24 mouse cellular contexts compared by ENCODE assay signal in genomic region chr19:46558009-46558408, GRCm38 (mm10). TPM values are rescaled to one million over a fixed set of nuclear protein-coding genes. Genes with fewer than 3 reads are reported as not detected.
DNase-seq lines count a peak whose midpoint lies in the region; ATAC-seq and TF ChIP-seq lines count a peak whose summit lies in the region.
"Had no signal": no experiment of that assay in that cellular context is flagged by ENCODE, and none has a peak within 500 bp of the region (broad histone marks: within the 10 kb centered on the region; RNA-seq: fewer than 3 reads in every experiment).

No protein-coding gene starts in this region.

- 85% methylated on average over 8 of the region's 8 CpGs for WGBS in hindbrain, postnatal 0 days
- 84% methylated on average over 8 of the region's 8 CpGs for WGBS in hindbrain, embryonic 10.5 days
- WGBS in lung, postnatal 0 days: 76% methylated on average over 8 of the region's 8 CpGs

- H3K4me2 ChIP-seq in hindbrain, postnatal 0 days (ENCODE audit: low read depth, low read length): no peak overlapping the region
- H3K4me2 ChIP-seq in lung, postnatal 0 days (replicated peaks; ENCODE audit: low read depth, low read length): no peak overlapping the region
- H3K4me2 ChIP-seq: embryonic facial prominence, embryonic 12.5 days; embryonic facial prominence, embryonic 15.5 days; heart, embryonic 13.5 days; hindbrain, embryonic 12.5 days; hindbrain, embryonic 15.5 days had no signal

- peaks cover 14% of the 10 kb centered on the region; the same call in 1 of the 2 replicates for H3K36me3 ChIP-seq in hindbrain, postnatal 0 days (ENCODE audit: insufficient read depth, low read length)
- H3K36me3 ChIP-seq in hindbrain, embryonic 10.5 days: peaks cover 74% of the 10 kb centered on the region
- no peaks in the 10 kb centered on the region for H3K36me3 ChIP-seq in lung, postnatal 0 days (ENCODE audit: insufficient read depth, low read length)
- peaks cover 0 to 11% of the 10 kb centered on the region in 2 experiments; a peak in 2 of 4 replicates for H3K36me3 ChIP-seq in MEL (ENCODE audit: control insufficient read depth in 1 of 2, insufficient read depth in 2 of 2, low read length in 2 of 2)

- TF ChIP-seq RAD21 in MEL (IDR thresholded peaks at IDR 0.05; ENCODE audit: low read depth, low read length): no peak

- TF ChIP-seq POLR2A in MEL (IDR thresholded peaks at IDR 0.05; ENCODE audit: control insufficient read depth in 1 of 2, insufficient read depth in 1 of 2, low read depth in 1 of 2, low read length in 2 of 2, poor library complexity in 1 of 2): no peak

- ATAC-seq in hindbrain, postnatal 0 days: no peak
- no peak for ATAC-seq in lung, postnatal 0 days
- ATAC-seq: activated CD4-positive, CD25-positive, alpha-beta regulatory T cell, adult 4 months; forebrain, embryonic 14.5 days; forebrain, postnatal 0 days had no signal

- peaks cover 4% of the 10 kb centered on the region; the same call in 1 of the 2 replicates for H3K4me1 ChIP-seq in hindbrain, postnatal 0 days (ENCODE audit: insufficient read depth, low read length)
- H3K4me1 ChIP-seq in hindbrain, embryonic 10.5 days (replicated peaks): 0 out of 2 replicates have a peak, but pooled peaks cover 7% of the 10 kb centered on the region
- no peaks in the 10 kb centered on the region for H3K4me1 ChIP-seq in lung, postnatal 0 days (ENCODE audit: insufficient read depth, low read depth, low read length)
- peaks cover 15 to 16% of the 10 kb centered on the region in 2 experiments for H3K4me1 ChIP-seq in MEL (ENCODE audit: control insufficient read depth in 1 of 2, insufficient read depth in 2 of 2, low read length in 2 of 2)
- H3K4me1 ChIP-seq: embryonic facial prominence, embryonic 12.5 days had no signal

- no peak overlapping the region for H3K4me3 ChIP-seq in hindbrain, postnatal 0 days (ENCODE audit: low read length)
- H3K4me3 ChIP-seq in hindbrain, embryonic 10.5 days: no peak overlapping the region
- no peak overlapping the region for H3K4me3 ChIP-seq in lung, postnatal 0 days (ENCODE audit: low read depth, low read length)
- no peak overlapping the region for H3K4me3 ChIP-seq in MEL (ENCODE audit: control insufficient read depth in 1 of 2, insufficient read depth in 1 of 2, low read depth in 2 of 2, low read length in 2 of 2)
- H3K4me3 ChIP-seq: embryonic facial prominence, embryonic 12.5 days; embryonic facial prominence, embryonic 15.5 days; gastrocnemius, adult 2 months; heart, embryonic 13.5 days; hindbrain, embryonic 12.5 days; hindbrain, embryonic 15.5 days had no signal

- H3K27me3 ChIP-seq in hindbrain, postnatal 0 days (ENCODE audit: insufficient read depth, low read length): no peaks in the 10 kb centered on the region
- H3K27me3 ChIP-seq in hindbrain, embryonic 10.5 days (ENCODE audit: insufficient read depth, poor library complexity, severe bottlenecking): no peaks in the 10 kb centered on the region
- H3K27me3 ChIP-seq in lung, postnatal 0 days (replicated peaks; ENCODE audit: insufficient read depth, low read length): no peaks in the 10 kb centered on the region
- H3K27me3 ChIP-seq in MEL (ENCODE audit: control insufficient read depth in 1 of 2, insufficient read depth in 2 of 2, low read length in 2 of 2): no peaks in the 10 kb centered on the region
- H3K27me3 ChIP-seq: CH12.LX; embryonic facial prominence, embryonic 12.5 days; embryonic facial prominence, embryonic 15.5 days; heart, embryonic 13.5 days; hindbrain, embryonic 12.5 days; hindbrain, embryonic 15.5 days had no signal

- H3K79me2 ChIP-seq in MEL (ENCODE audit: control insufficient read depth, insufficient read depth, low read length, poor library complexity): no peaks in the 10 kb centered on the region

- H3K9ac ChIP-seq in hindbrain, postnatal 0 days (replicated peaks; ENCODE audit: low read length): no peak overlapping the region
- H3K9ac ChIP-seq in lung, postnatal 0 days (replicated peaks; ENCODE audit: low read depth): no peak overlapping the region
- no peak overlapping the region for H3K9ac ChIP-seq in MEL (ENCODE audit: control insufficient read depth, low read depth, low read length, poor library complexity, severe bottlenecking)
- H3K9ac ChIP-seq: embryonic facial prominence, embryonic 12.5 days; embryonic facial prominence, embryonic 15.5 days; forebrain, postnatal 0 days; heart, embryonic 13.5 days; hindbrain, embryonic 12.5 days; hindbrain, embryonic 15.5 days had no signal

- TF ChIP-seq EP300 in lung, postnatal 0 days (IDR thresholded peaks at IDR 0.05): no peak
- TF ChIP-seq EP300 in MEL (IDR thresholded peaks at IDR 0.05; ENCODE audit: low read depth in 1 of 2, low read length in 2 of 2): no peak

- no peak overlapping the region for H3K27ac ChIP-seq in hindbrain, postnatal 0 days
- no peak overlapping the region for H3K27ac ChIP-seq in hindbrain, embryonic 10.5 days
- no peak overlapping the region for H3K27ac ChIP-seq in lung, postnatal 0 days (ENCODE audit: low read length)
- no peak overlapping the region for H3K27ac ChIP-seq in MEL (ENCODE audit: control insufficient read depth, low read depth, low read length)
- H3K27ac ChIP-seq: embryonic facial prominence, embryonic 12.5 days; embryonic facial prominence, embryonic 15.5 days; gastrocnemius, adult 2 months; heart, embryonic 13.5 days; hindbrain, embryonic 12.5 days; hindbrain, embryonic 15.5 days had no signal

- DNase-seq in hindbrain, postnatal 0 days (ENCODE audit: low spot score): no peak
- no peak for DNase-seq in hindbrain, embryonic 10.5 days (ENCODE audit: low spot score)
- no peak for DNase-seq in lung, postnatal 0 days (ENCODE audit: low spot score)
- no peak for DNase-seq in lung, adult 18-20 months
- DNase-seq in MEL (ENCODE audit: low read depth, low spot score): no peak
- no peak for DNase-seq in layer of hippocampus, postnatal 36 days
- no peak for DNase-seq in thymus, postnatal 0 days (ENCODE audit: low spot score)
- DNase-seq: adrenal gland, adult 8-10 months; adrenal gland, postnatal 25 days; B cell, adult 2 months; gastrocnemius, adult 2 months; gastrocnemius, postnatal 14 days; heart, adult 18-20 months; heart, postnatal 14 days; heart, postnatal 4 days had no signal

- peak; percentile 16; the same call in 1 of the 2 replicates for TF ChIP-seq CTCF in hindbrain, postnatal 0 days (IDR thresholded peaks at IDR 0.05; ENCODE audit: low read depth)
- peak; percentile 32 for TF ChIP-seq CTCF in lung, postnatal 0 days (IDR thresholded peaks at IDR 0.05)
- TF ChIP-seq CTCF in MEL (IDR thresholded peaks at IDR 0.05 in 2 of 3, conservative IDR thresholded peaks at IDR 0.05 in 1 of 3; ENCODE audit: control insufficient read depth in 1 of 3, insufficient read depth in 1 of 3, low read depth in 2 of 3, low read length in 3 of 3, poor library complexity in 1 of 3, severe bottlenecking in 1 of 3): peak in 2 of 3 experiments; percentile 4 to 25; a peak in 2 of 6 replicates

- H3K9me3 ChIP-seq in hindbrain, postnatal 0 days (ENCODE audit: low read length): no peaks in the 10 kb centered on the region
- H3K9me3 ChIP-seq in hindbrain, embryonic 10.5 days: no peaks in the 10 kb centered on the region
- H3K9me3 ChIP-seq in lung, postnatal 0 days (ENCODE audit: low read length): no peaks in the 10 kb centered on the region
- no peaks in the 10 kb centered on the region for H3K9me3 ChIP-seq in MEL (replicated peaks; ENCODE audit: insufficient read depth, low read length)
- H3K9me3 ChIP-seq: embryonic facial prominence, embryonic 12.5 days; embryonic facial prominence, embryonic 15.5 days; heart, embryonic 13.5 days; hindbrain, embryonic 12.5 days; hindbrain, embryonic 15.5 days had no signal

RNA-seq across cellular contexts. Expression of gene Arl3, which starts 15.0 kb away (rescaled TPM):
- total RNA-seq in hindbrain, postnatal 0 days (2014; rRNA removed): 66.2 and 71.1 TPM in 2 replicates
- 220 and 224 TPM in 2 replicates for polyA plus RNA-seq in hindbrain, postnatal 0 days (2015; fragmentation: Nextera tagmentation; extraction: Ambion mirVana)
- 203 and 209 TPM in 2 replicates for polyA plus RNA-seq in hindbrain, embryonic 10.5 days (2016; fragmentation: Nextera tagmentation; extraction: Ambion mirVana)
- 52.6 and 70.9 TPM in 2 replicates for polyA plus RNA-seq in lung, postnatal 0 days (2015; fragmentation: Nextera tagmentation; extraction: Ambion mirVana)
- 62.4 and 74.8 TPM in 2 replicates for total RNA-seq in MEL (2012; rRNA removed)
- polyA plus RNA-seq in MEL (2012; ENCODE audit: insufficient read depth in 1 of 2, insufficient read length in 2 of 2, low read depth in 1 of 2, low replicate concordance in 2 of 2, missing spikeins in 1 of 2): 100 to 1,000 TPM in 1 of 2 experiments, not detected in 1; 123 TPM
- 100 to 1,000 TPM; 123 to 126 TPM for total RNA-seq in layer of hippocampus, postnatal 36 days (2021)
- polyA plus RNA-seq in thymus, postnatal 0 days (2015; fragmentation: Nextera tagmentation; extraction: Ambion mirVana): 47.5 and 52.3 TPM in 2 replicates

RNA-seq across cellular contexts. Expression of gene Sfxn2, which starts 15.2 kb away (rescaled TPM):
- total RNA-seq in hindbrain, postnatal 0 days (2014; rRNA removed): 8.1 and 10.2 TPM in 2 replicates
- 12.0 and 13.0 TPM in 2 replicates for polyA plus RNA-seq in hindbrain, postnatal 0 days (2015; fragmentation: Nextera tagmentation; extraction: Ambion mirVana)
- polyA plus RNA-seq in hindbrain, embryonic 10.5 days (2016; fragmentation: Nextera tagmentation; extraction: Ambion mirVana): 12.9 and 17.9 TPM in 2 replicates
- polyA plus RNA-seq in lung, postnatal 0 days (2015; fragmentation: Nextera tagmentation; extraction: Ambion mirVana): 18.4 and 19.6 TPM in 2 replicates
- 16.1 and 20.3 TPM in 2 replicates for total RNA-seq in MEL (2012; rRNA removed)
- polyA plus RNA-seq in MEL (2012; ENCODE audit: insufficient read depth in 1 of 2, insufficient read length in 2 of 2, low read depth in 1 of 2, low replicate concordance in 2 of 2, missing spikeins in 1 of 2): 10 to 100 TPM; 21.2 to 36.6 TPM
- 1 to 10 TPM; 4.9 to 8.5 TPM for total RNA-seq in layer of hippocampus, postnatal 36 days (2021)
- polyA plus RNA-seq in thymus, postnatal 0 days (2015; fragmentation: Nextera tagmentation; extraction: Ambion mirVana): 13.9 and 16.9 TPM in 2 replicates

RNA-seq across cellular contexts. Expression of gene Wbp1l, which starts 40.9 kb away (rescaled TPM):
- total RNA-seq in hindbrain, postnatal 0 days (2014; rRNA removed): 52.3 and 56.9 TPM in 2 replicates
- 30.3 and 31.6 TPM in 2 replicates for polyA plus RNA-seq in hindbrain, postnatal 0 days (2015; fragmentation: Nextera tagmentation; extraction: Ambion mirVana)
- polyA plus RNA-seq in hindbrain, embryonic 10.5 days (2016; fragmentation: Nextera tagmentation; extraction: Ambion mirVana): 48.2 and 54.4 TPM in 2 replicates
- 34.6 and 37.4 TPM in 2 replicates for polyA plus RNA-seq in lung, postnatal 0 days (2015; fragmentation: Nextera tagmentation; extraction: Ambion mirVana)
- 47.0 and 52.9 TPM in 2 replicates for total RNA-seq in MEL (2012; rRNA removed)
- polyA plus RNA-seq in MEL (2012; ENCODE audit: insufficient read depth in 1 of 2, insufficient read length in 2 of 2, low read depth in 1 of 2, low replicate concordance in 2 of 2, missing spikeins in 1 of 2): 10 to 100 TPM in 1 of 2 experiments, not detected in 1; 70.0 TPM
- 10 to 100 TPM; 39.9 to 40.8 TPM for total RNA-seq in layer of hippocampus, postnatal 36 days (2021)
- 29.9 and 37.8 TPM in 2 replicates for polyA plus RNA-seq in thymus, postnatal 0 days (2015; fragmentation: Nextera tagmentation; extraction: Ambion mirVana)

RNA-seq across cellular contexts. Expression of gene Trim8, which starts 56.5 kb away (rescaled TPM):
- 108 and 115 TPM in 2 replicates for total RNA-seq in hindbrain, postnatal 0 days (2014; rRNA removed)
- 28.8 and 29.7 TPM in 2 replicates for polyA plus RNA-seq in hindbrain, postnatal 0 days (2015; fragmentation: Nextera tagmentation; extraction: Ambion mirVana)
- 26.5 and 30.0 TPM in 2 replicates for polyA plus RNA-seq in hindbrain, embryonic 10.5 days (2016; fragmentation: Nextera tagmentation; extraction: Ambion mirVana)
- polyA plus RNA-seq in lung, postnatal 0 days (2015; fragmentation: Nextera tagmentation; extraction: Ambion mirVana): 34.1 and 34.8 TPM in 2 replicates
- 19.1 and 21.2 TPM in 2 replicates for total RNA-seq in MEL (2012; rRNA removed)
- 10 to 100 TPM in 1 of 2 experiments, not detected in 1; 57.2 TPM for polyA plus RNA-seq in MEL (2012; ENCODE audit: insufficient read depth in 1 of 2, insufficient read length in 2 of 2, low read depth in 1 of 2, low replicate concordance in 2 of 2, missing spikeins in 1 of 2)
- 100 to 1,000 TPM; 105 TPM for total RNA-seq in layer of hippocampus, postnatal 36 days (2021)
- 20.4 and 23.6 TPM in 2 replicates for polyA plus RNA-seq in thymus, postnatal 0 days (2015; fragmentation: Nextera tagmentation; extraction: Ambion mirVana)
